Mouse (Mus musculus): ENCODE measurements at regions not wholly inside any gene's neighbourhood (a gene's known extent, or its start where the extent isn't known, plus 50 kb on each side); places are given as distances from the start of the nearest gene placed in this dataset.

DNA sequence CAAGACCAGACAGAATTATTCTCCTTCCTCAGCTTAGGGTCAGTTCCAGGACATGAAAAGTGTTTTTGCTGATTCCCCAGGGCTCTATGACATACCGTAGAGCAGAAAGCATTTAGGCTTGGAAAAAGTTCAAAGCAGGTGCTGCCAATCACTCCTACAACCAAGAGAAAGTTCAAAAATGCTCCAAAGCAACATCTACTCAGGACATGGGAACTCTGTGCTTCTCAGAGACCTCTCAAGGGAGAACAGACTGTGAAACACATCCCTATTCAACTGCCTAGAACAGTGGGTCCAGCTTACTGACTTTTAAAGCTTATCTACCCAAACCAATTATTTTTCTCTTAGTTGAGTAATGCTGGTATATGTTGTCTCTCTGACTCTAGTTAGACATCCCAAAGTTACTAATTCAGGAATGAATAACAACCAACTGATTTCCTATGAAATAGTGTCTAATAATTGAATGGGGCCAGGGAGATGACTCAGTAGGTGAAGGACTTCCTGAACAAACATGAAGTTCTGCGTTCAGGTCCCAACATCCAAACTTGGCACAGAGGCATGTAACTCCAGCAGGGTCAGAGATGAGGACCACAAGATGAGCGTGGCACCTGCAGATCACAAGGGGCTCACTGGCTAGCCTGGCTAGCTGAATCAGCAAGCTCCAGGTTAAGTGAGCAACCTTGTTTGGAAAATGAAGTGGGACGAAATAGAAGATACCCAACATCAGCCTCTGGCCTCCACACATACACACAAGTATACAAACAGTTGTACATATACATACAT lies 228.7 kb upstream of the Hnrnpa3 start:
- WGBS: 91% methylated on average over 4 of the region's 4 CpGs
- ATAC-seq (ENCODE audit: low FRiP score, low read depth): no peak

GRCm38 (mm10) chr2:75431981-75432380 lies 227.1 kb upstream of the Hnrnpa3 start:
- H3K4me1 ChIP-seq: 0 out of 2 replicates have a peak, but pooled peaks cover 2% of the 10 kb centered on the region
- whole genome bisulfite sequencing: 94% methylated on average over 6 of the region's 6 CpGs
- no peak for ATAC-seq (ENCODE audit: low FRiP score, low read depth)
- H3K36me3 ChIP-seq: no peaks in the 10 kb centered on the region
- no peak overlapping the region for H3K9ac ChIP-seq (replicated peaks)
- no peak overlapping the region for H3K27ac ChIP-seq (replicated peaks)
- no peak overlapping the region for H3K4me3 ChIP-seq
- no peak overlapping the region for H3K4me2 ChIP-seq (replicated peaks)
- H3K9me3 ChIP-seq: 0 out of 2 replicates have a peak, but pooled peaks cover 2% of the 10 kb centered on the region
- no peaks in the 10 kb centered on the region for H3K27me3 ChIP-seq

More for the DNA sequence above, 228.7 kb upstream of the Hnrnpa3 start:
- H3K4me1 ChIP-seq: peaks cover 5% of the 10 kb centered on the region
- 0 out of 2 replicates have a peak, but pooled peaks cover 2% of the 10 kb centered on the region for H3K9me3 ChIP-seq
- H3K4me3 ChIP-seq: no peak overlapping the region
- H3K27me3 ChIP-seq: no peaks in the 10 kb centered on the region
- no peak overlapping the region for H3K27ac ChIP-seq (replicated peaks)
- H3K4me2 ChIP-seq (replicated peaks): no peak overlapping the region
- H3K9ac ChIP-seq (replicated peaks): no peak overlapping the region
- no peaks in the 10 kb centered on the region for H3K36me3 ChIP-seq

- H3K4me2 ChIP-seq (replicated peaks): no peak overlapping the region
- no peak overlapping the region for H3K27ac ChIP-seq (replicated peaks)
- 0 out of 2 replicates have a peak, but pooled peaks cover 2% of the 10 kb centered on the region for H3K9me3 ChIP-seq
- no peaks in the 10 kb centered on the region for H3K36me3 ChIP-seq
- no peak for ATAC-seq (ENCODE audit: low FRiP score, low read depth)
- 0 out of 2 replicates have a peak, but pooled peaks cover 2% of the 10 kb centered on the region for H3K4me1 ChIP-seq
- no peak overlapping the region for H3K4me3 ChIP-seq
- H3K9ac ChIP-seq (replicated peaks): no peak overlapping the region
- no peaks in the 10 kb centered on the region for H3K27me3 ChIP-seq
- 93% methylated on average over 17 of the region's 17 CpGs for WGBS
Observed at GRCm38 (mm10) chr2:75434521-75434920, 224.5 kb upstream of the Hnrnpa3 start.

- H3K36me3 ChIP-seq: no peaks in the 10 kb centered on the region
- H3K9me3 ChIP-seq: 0 out of 2 replicates have a peak, but pooled peaks cover 2% of the 10 kb centered on the region
- 88% methylated on average over 10 of the region's 10 CpGs for WGBS
- H3K9ac ChIP-seq (replicated peaks): no peak overlapping the region
- H3K4me3 ChIP-seq: no peak overlapping the region
- H3K4me2 ChIP-seq (replicated peaks): no peak overlapping the region
- H3K4me1 ChIP-seq: peaks cover 6% of the 10 kb centered on the region; the same call in 1 of the 2 replicates
- ATAC-seq (ENCODE audit: low FRiP score, low read depth): no peak
- H3K27me3 ChIP-seq: no peaks in the 10 kb centered on the region
- no peak overlapping the region for H3K27ac ChIP-seq (replicated peaks)
Observed at GRCm38 (mm10) chr2:75439522-75440230, 219.4 kb upstream of the Hnrnpa3 start.

- Histone ChIP-seq H3K4me1 (peaks cover 4% of the 10 kb centered on the region; the same call in 1 of the 2 replicates), H3K27me3 (no peaks in the 10 kb centered on the region), H3K27ac (replicated peaks) (no peak overlapping the region), H3K4me3 (no peak overlapping the region), H3K9ac (replicated peaks) (no peak overlapping the region), H3K4me2 (replicated peaks) (no peak overlapping the region), H3K9me3 (no peaks in the 10 kb centered on the region), H3K36me3 (no peaks in the 10 kb centered on the region)
- ATAC-seq (ENCODE audit: low FRiP score, low read depth): no peak
- WGBS: 56% methylated on average over 1 of the region's 1 CpGs
Observed at GRCm38 (mm10) chr2:75442632-75443031, 216.4 kb upstream of the Hnrnpa3 start.

DNA sequence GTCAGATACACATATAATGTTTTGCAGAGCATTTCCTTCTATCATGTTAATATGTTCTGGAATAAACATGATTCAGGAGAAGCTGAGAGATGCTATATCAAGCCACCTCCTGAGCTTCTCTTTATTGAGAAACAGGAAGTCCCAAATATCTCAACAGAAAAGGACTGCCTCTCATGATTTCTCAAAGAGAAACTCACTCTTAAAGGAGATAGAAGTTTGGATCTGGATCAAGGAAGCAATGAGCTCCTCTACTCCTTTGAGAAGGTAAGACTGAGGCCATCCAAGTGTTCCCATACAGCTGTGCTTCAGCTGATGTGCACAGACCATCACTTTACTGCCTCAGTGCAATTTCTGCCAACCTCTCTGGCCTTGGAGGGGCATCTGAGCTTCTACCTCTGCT lies 213.9 kb upstream of the Hnrnpa3 start:
- no peak overlapping the region for H3K4me3 ChIP-seq
- H3K27me3 ChIP-seq: no peaks in the 10 kb centered on the region
- no peak for ATAC-seq (ENCODE audit: low FRiP score, low read depth)
- no peak overlapping the region for H3K4me2 ChIP-seq (replicated peaks)
- no peaks in the 10 kb centered on the region for H3K36me3 ChIP-seq
- no peak overlapping the region for H3K27ac ChIP-seq (replicated peaks)
- H3K9me3 ChIP-seq: no peaks in the 10 kb centered on the region
- no peak overlapping the region for H3K9ac ChIP-seq (replicated peaks)
- peaks cover 4% of the 10 kb centered on the region; the same call in 1 of the 2 replicates for H3K4me1 ChIP-seq

- ATAC-seq (ENCODE audit: low FRiP score, low read depth): no peak
Observed at GRCm38 (mm10) chr2:75446996-75447715, 211.9 kb upstream of the Hnrnpa3 start.

GRCm38 (mm10) chr2:75448221-75448620 lies 210.8 kb upstream of the Hnrnpa3 start:
- Histone ChIP-seq H3K27me3 (no peaks in the 10 kb centered on the region), H3K27ac (replicated peaks) (0 out of 2 replicates have a peak overlapping the region, but pooled peaks have one; percentile 15), H3K9me3 (no peaks in the 10 kb centered on the region), H3K9ac (replicated peaks) (no peak overlapping the region), H3K4me1 (peaks cover under 1% of the 10 kb centered on the region; the same call in 1 of the 2 replicates), H3K4me3 (no peak overlapping the region), H3K36me3 (no peaks in the 10 kb centered on the region), H3K4me2 (replicated peaks) (no peak overlapping the region)
- ATAC-seq (ENCODE audit: low FRiP score, low read depth): no peak
- 77% methylated on average over 5 of the region's 5 CpGs for WGBS

More at GRCm38 (mm10) chr2:75446996-75447715, 211.9 kb upstream of the Hnrnpa3 start:
- Histone ChIP-seq H3K4me3 (no peak overlapping the region), H3K27ac (replicated peaks) (0 out of 2 replicates have a peak overlapping the region, but pooled peaks have one; percentile 2), H3K9me3 (no peaks in the 10 kb centered on the region), H3K4me1 (peaks cover 4% of the 10 kb centered on the region; the same call in 1 of the 2 replicates), H3K27me3 (no peaks in the 10 kb centered on the region), H3K4me2 (replicated peaks) (no peak overlapping the region), H3K9ac (replicated peaks) (no peak overlapping the region), H3K36me3 (no peaks in the 10 kb centered on the region)
- WGBS: 82% methylated on average over 7 of the region's 7 CpGs

GRCm38 (mm10) chr2:75451846-75452267 lies 207.2 kb upstream of the Hnrnpa3 start:
- Histone ChIP-seq H3K9ac (replicated peaks) (no peak overlapping the region), H3K9me3 (no peaks in the 10 kb centered on the region), H3K4me1 (no peaks in the 10 kb centered on the region), H3K4me3 (no peak overlapping the region), H3K36me3 (no peaks in the 10 kb centered on the region), H3K27me3 (no peaks in the 10 kb centered on the region), H3K4me2 (replicated peaks) (no peak overlapping the region), H3K27ac (replicated peaks) (no peak overlapping the region)
- no peak for ATAC-seq (ENCODE audit: low FRiP score, low read depth)
- whole genome bisulfite sequencing: 74% methylated on average over 8 of the region's 8 CpGs

GRCm38 (mm10) chr2:75452274-75453148 lies 206.6 kb upstream of the Hnrnpa3 start:
- H3K27ac ChIP-seq (replicated peaks): no peak overlapping the region
- ATAC-seq (ENCODE audit: low FRiP score, low read depth): no peak
- no peak overlapping the region for H3K4me3 ChIP-seq
- H3K4me1 ChIP-seq: no peaks in the 10 kb centered on the region
- no peaks in the 10 kb centered on the region for H3K9me3 ChIP-seq
- H3K36me3 ChIP-seq: no peaks in the 10 kb centered on the region
- H3K27me3 ChIP-seq: no peaks in the 10 kb centered on the region
- 88% methylated on average over 7 of the region's 7 CpGs for WGBS
- H3K4me2 ChIP-seq (replicated peaks): no peak overlapping the region
- H3K9ac ChIP-seq (replicated peaks): no peak overlapping the region

- H3K4me2 ChIP-seq (replicated peaks): no peak overlapping the region
- H3K27ac ChIP-seq (replicated peaks): no peak overlapping the region
- H3K4me1 ChIP-seq: no peaks in the 10 kb centered on the region
- no peaks in the 10 kb centered on the region for H3K9me3 ChIP-seq
- ATAC-seq (ENCODE audit: low FRiP score, low read depth): no peak
- H3K36me3 ChIP-seq: no peaks in the 10 kb centered on the region
- no peaks in the 10 kb centered on the region for H3K27me3 ChIP-seq
- H3K9ac ChIP-seq (replicated peaks): no peak overlapping the region
- WGBS: 97% methylated on average over 9 of the region's 9 CpGs
- no peak overlapping the region for H3K4me3 ChIP-seq
Observed at GRCm38 (mm10) chr2:75455481-75455880, 203.6 kb upstream of the Hnrnpa3 start.

Data from midbrain, embryonic 12.5 days (tissue).